Mouse (Mus musculus): ENCODE data around the gene Auh. TPM values are rescaled to one million over a fixed set of nuclear protein-coding genes. Genes with fewer than 3 reads are reported as not detected.

Gene Auh
- total RNA-seq, 2 experiments from 2014 or later: 163 to 164 TPM

- DNase-seq: no peak
These were observed 128.7 kb downstream of the Auh start for GRCm38 (mm10) chr13:52800687-52801341.

- DNase-seq: no peak
These were observed 129.4 kb downstream of the Auh start for GRCm38 (mm10) chr13:52800091-52800490.

DNA sequence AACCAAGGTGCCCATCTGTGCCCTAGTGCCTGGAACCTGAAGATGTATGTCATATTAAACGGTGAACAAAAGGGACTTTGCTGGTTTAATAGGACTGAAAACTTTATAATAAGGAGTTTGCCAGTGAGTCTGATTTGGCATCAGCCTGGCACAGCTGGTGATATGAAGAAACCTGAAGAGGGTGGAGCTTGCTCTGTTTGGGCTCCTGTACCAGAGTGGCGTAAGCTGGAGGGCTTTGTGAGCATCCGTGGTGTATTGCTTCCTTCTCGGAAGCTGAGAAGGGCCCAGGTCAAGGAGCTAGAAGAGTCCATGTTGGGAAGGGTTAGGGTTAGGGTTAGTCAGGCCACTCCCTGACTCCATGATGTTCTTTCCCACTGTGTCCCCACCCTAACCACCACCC is 135.2 kb downstream of the Auh start:
- DNase-seq: no peak

DNA sequence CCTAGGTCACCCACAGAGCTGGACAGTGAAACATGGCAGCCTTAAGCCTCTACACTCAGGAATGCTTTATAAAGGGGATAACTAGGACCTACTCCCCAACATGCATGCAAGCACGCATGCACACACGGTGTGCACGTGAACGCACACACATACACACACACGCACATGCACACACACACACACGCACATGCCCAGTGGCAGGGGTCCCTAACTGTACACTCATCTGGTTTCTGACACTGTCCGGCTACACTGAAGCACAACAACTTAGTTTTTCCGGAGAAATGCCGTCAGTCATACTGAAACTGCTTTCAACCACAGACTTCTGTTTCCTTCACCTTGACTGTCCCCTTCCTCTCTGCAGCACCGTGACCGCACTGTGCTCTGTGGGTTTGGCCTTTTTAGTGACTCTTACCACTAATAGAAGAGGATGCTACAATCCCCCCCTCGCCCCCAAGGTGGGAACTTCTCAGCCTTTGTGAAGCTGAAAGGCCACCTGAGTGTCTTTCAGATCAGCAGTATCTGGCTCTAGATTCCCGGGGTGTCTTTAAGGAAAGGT is 136.0 kb downstream of the Auh start:
- DNase-seq: peak in 1 of 2 experiments; percentile 12

GRCm38 (mm10) chr13:52792242-52792844 is 137.1 kb downstream of the Auh start:
- no peak for DNase-seq

GRCm38 (mm10) chr13:52790894-52791293 is 138.6 kb downstream of the Auh start:
- no peak for DNase-seq

Other genes with a start within 250 kb of the Auh start
- 10 to 100 TPM; 33.9 to 36.7 TPM for gene Nfil3, start 51.4 kb upstream of the Auh start, total RNA-seq (2021)

Measured in heart, adult 18-20 months (tissue).